Mouse (Mus musculus) forebrain, embryonic 15.5 days (tissue): Measurements from ENCODE around the gene Slc38a8. TPM values are rescaled to one million over a fixed set of nuclear protein-coding genes. Genes with fewer than 3 reads are reported as not detected.

Experiments
- ATAC-seq: fragments of 200-750 bp; cut with Nextera tagmentation; replicated peaks from 2 replicates; pipeline ENCODE4 v1.8.0; 2017; ENCODE audit warnings: mild to moderate bottlenecking, moderate TSS enrichment, moderate library complexity
- H3K27ac ChIP-seq: fragments of 300-500 bp; sonication (generic); replicated peaks from 2 replicates; pipeline ENCODE4 v1.5.1; 2015; ENCODE audit warnings: mild to moderate bottlenecking, inconsistent platforms
- H3K27me3 ChIP-seq: fragments of 300-500 bp; sonication (generic); 2 replicates; pipeline ENCODE4 v1.6.1; 2015; ENCODE audit warnings: inconsistent platforms
- H3K36me3 ChIP-seq: fragments of 300-500 bp; sonication (generic); 2 replicates; pipeline ENCODE4 v1.6.1; 2015; ENCODE audit warnings: mild to moderate bottlenecking, inconsistent platforms
- H3K4me1 ChIP-seq: fragments of 300-500 bp; sonication (generic); 2 replicates; pipeline ENCODE4 v1.6.1; 2015; ENCODE audit warnings: inconsistent platforms
- H3K4me2 ChIP-seq: fragments of 300-500 bp; sonication (generic); replicated peaks from 2 replicates; pipeline ENCODE4 v1.6.1; 2015; ENCODE audit warnings: mild to moderate bottlenecking, inconsistent platforms
- H3K4me3 ChIP-seq: fragments of 300-500 bp; sonication (generic); 2 replicates; pipeline ENCODE4 v1.5.1; 2015; ENCODE audit warnings: mild to moderate bottlenecking, inconsistent platforms
- H3K9ac ChIP-seq: fragments of 300-500 bp; sonication (generic); replicated peaks from 2 replicates; pipeline ENCODE4 v1.6.1; 2015; ENCODE audit warnings: mild to moderate bottlenecking, inconsistent platforms
- H3K9me3 ChIP-seq: fragments of 300-500 bp; sonication (generic); 2 replicates; pipeline ENCODE4 v1.6.1; 2016; ENCODE audit warnings: inconsistent platforms
- WGBS: fragments of 180-500 bp; shearing (Covaris S2); methylation state at CpG from one replicate; pipeline ENCODE4 v1.1.7; 2015; ENCODE audit warnings: mixed read lengths; 5-methylcytosine and 5-hydroxymethylcytosine counted together
- polyA plus RNA-seq: library from polyadenylated mRNA; unstranded; fragments of >200 nt; fragmentation: Nextera tagmentation; extraction: Ambion mirVana; gene quantifications from 2 replicates; pipeline ENCODE4 v1.2.1, GENCODE M21; 2015

The Slc38a8 gene
- polyA plus RNA-seq: not detected in 2 replicates

- H3K27ac ChIP-seq: no peak within 1 kb of the TSS
- H3K27me3 ChIP-seq: no peaks in the 10 kb centered on the region
- H3K4me3 ChIP-seq: no peak within 1 kb of the TSS
- H3K9me3 ChIP-seq: no peaks in the 10 kb centered on the region
- H3K9ac ChIP-seq: no peak within 1 kb of the TSS
- H3K36me3 ChIP-seq: no peaks in the 10 kb centered on the region
- H3K4me1 ChIP-seq: peaks cover 12% of the 10 kb centered on the region; the same call in 1 of the 2 replicates
- no peak for ATAC-seq
- 46% methylated on average over 5 of the region's 5 CpGs for WGBS
- H3K4me2 ChIP-seq: no peak within 1 kb of the TSS
Observed at GRCm38 (mm10) chr8:119501598-119501997, at the start of gene Slc38a8. Gene Slc38a8, minus strand, starts transcription at chr8:119501698.

- no peak for ATAC-seq
- Histone ChIP-seq H3K4me3 (no peak overlapping the region), H3K9me3 (no peaks in the 10 kb centered on the region), H3K36me3 (peaks cover 25% of the 10 kb centered on the region), H3K4me2 (no peak overlapping the region), H3K9ac (no peak overlapping the region), H3K27me3 (no peaks in the 10 kb centered on the region), H3K27ac (no peak overlapping the region), H3K4me1 (no peaks in the 10 kb centered on the region)
- 84% methylated on average over 7 of the region's 7 CpGs for WGBS
Observed at GRCm38 (mm10) chr8:119548560-119549113, 47.1 kb upstream of the Slc38a8 start.

- WGBS: 90% methylated on average over 18 of the region's 18 CpGs
- Histone ChIP-seq H3K9me3 (no peaks in the 10 kb centered on the region), H3K27me3 (no peaks in the 10 kb centered on the region), H3K36me3 (peaks cover 37% of the 10 kb centered on the region), H3K4me1 (no peaks in the 10 kb centered on the region), H3K9ac (no peak overlapping the region), H3K27ac (no peak overlapping the region), H3K4me2 (no peak overlapping the region), H3K4me3 (no peak overlapping the region)
- ATAC-seq: no peak
Observed at GRCm38 (mm10) chr8:119547019-119547691, 45.7 kb upstream of the Slc38a8 start.

GRCm38 (mm10) chr8:119545791-119546190 is 44.3 kb upstream of the Slc38a8 start:
- no peak for ATAC-seq
- Histone ChIP-seq H3K27me3 (no peaks in the 10 kb centered on the region), H3K4me3 (no peak overlapping the region), H3K4me2 (no peak overlapping the region), H3K27ac (no peak overlapping the region), H3K36me3 (peaks cover 51% of the 10 kb centered on the region), H3K9me3 (no peaks in the 10 kb centered on the region), H3K9ac (no peak overlapping the region), H3K4me1 (no peaks in the 10 kb centered on the region)
- 79% methylated on average over 6 of the region's 6 CpGs for WGBS

GRCm38 (mm10) chr8:119545180-119545579 is 43.7 kb upstream of the Slc38a8 start:
- Histone ChIP-seq H3K9me3 (no peaks in the 10 kb centered on the region), H3K27ac (no peak overlapping the region), H3K4me3 (no peak overlapping the region), H3K27me3 (no peaks in the 10 kb centered on the region), H3K9ac (no peak overlapping the region), H3K4me2 (no peak overlapping the region), H3K4me1 (no peaks in the 10 kb centered on the region), H3K36me3 (peaks cover 57% of the 10 kb centered on the region)
- no peak for ATAC-seq
- 77% methylated on average over 6 of the region's 6 CpGs for WGBS

- Histone ChIP-seq H3K27ac (no peak overlapping the region), H3K4me2 (no peak overlapping the region), H3K9ac (no peak overlapping the region), H3K9me3 (no peaks in the 10 kb centered on the region), H3K4me1 (no peaks in the 10 kb centered on the region), H3K27me3 (no peaks in the 10 kb centered on the region), H3K36me3 (peaks cover 63% of the 10 kb centered on the region), H3K4me3 (no peak overlapping the region)
- no peak for ATAC-seq
- 82% methylated on average over 3 of the region's 3 CpGs for WGBS
Observed at GRCm38 (mm10) chr8:119544606-119545005, 43.1 kb upstream of the Slc38a8 start.

GRCm38 (mm10) chr8:119531973-119532372 is 30.5 kb upstream of the Slc38a8 start:
- peaks cover 89% of the 10 kb centered on the region for H3K36me3 ChIP-seq
- no peak overlapping the region for H3K4me2 ChIP-seq
- H3K9ac ChIP-seq: no peak overlapping the region
- H3K9me3 ChIP-seq: no peaks in the 10 kb centered on the region
- WGBS: 91% methylated on average over 9 of the region's 9 CpGs
- no peak overlapping the region for H3K4me3 ChIP-seq
- H3K27me3 ChIP-seq: no peaks in the 10 kb centered on the region
- no peak for ATAC-seq
- no peak overlapping the region for H3K27ac ChIP-seq
- peaks cover 4% of the 10 kb centered on the region; the same call in 1 of the 2 replicates for H3K4me1 ChIP-seq

- H3K9ac ChIP-seq: no peak overlapping the region
- H3K27me3 ChIP-seq: no peaks in the 10 kb centered on the region
- H3K4me3 ChIP-seq: no peak overlapping the region
- 93% methylated on average over 3 of the region's 3 CpGs for WGBS
- peaks cover 86% of the 10 kb centered on the region for H3K36me3 ChIP-seq
- H3K4me2 ChIP-seq: no peak overlapping the region
- peaks cover 4% of the 10 kb centered on the region; the same call in 1 of the 2 replicates for H3K4me1 ChIP-seq
- no peak for ATAC-seq
- no peaks in the 10 kb centered on the region for H3K9me3 ChIP-seq
- no peak overlapping the region for H3K27ac ChIP-seq
Observed at GRCm38 (mm10) chr8:119531397-119531796, 29.9 kb upstream of the Slc38a8 start.

GRCm38 (mm10) chr8:119530937-119531336 is 29.4 kb upstream of the Slc38a8 start:
- H3K27me3 ChIP-seq: no peaks in the 10 kb centered on the region
- H3K4me2 ChIP-seq: no peak overlapping the region
- no peak overlapping the region for H3K4me3 ChIP-seq
- H3K9me3 ChIP-seq: no peaks in the 10 kb centered on the region
- H3K9ac ChIP-seq: no peak overlapping the region
- H3K27ac ChIP-seq: no peak overlapping the region
- peaks cover 82% of the 10 kb centered on the region for H3K36me3 ChIP-seq
- WGBS: 91% methylated on average over 6 of the region's 6 CpGs
- ATAC-seq: no peak
- peaks cover 4% of the 10 kb centered on the region; the same call in 1 of the 2 replicates for H3K4me1 ChIP-seq

GRCm38 (mm10) chr8:119528762-119529161 is 27.3 kb upstream of the Slc38a8 start:
- no peak for ATAC-seq
- peaks cover 82% of the 10 kb centered on the region for H3K36me3 ChIP-seq
- no peak overlapping the region for H3K9ac ChIP-seq
- H3K27me3 ChIP-seq: no peaks in the 10 kb centered on the region
- H3K4me1 ChIP-seq: no peaks in the 10 kb centered on the region
- no peak overlapping the region for H3K4me3 ChIP-seq
- no peaks in the 10 kb centered on the region for H3K9me3 ChIP-seq
- no peak overlapping the region for H3K4me2 ChIP-seq
- WGBS: 93% methylated on average over 7 of the region's 7 CpGs
- no peak overlapping the region for H3K27ac ChIP-seq

GRCm38 (mm10) chr8:119520102-119520501 is 18.6 kb upstream of the Slc38a8 start:
- Histone ChIP-seq H3K4me1 (no peaks in the 10 kb centered on the region), H3K27me3 (no peaks in the 10 kb centered on the region), H3K4me2 (no peak overlapping the region), H3K36me3 (peaks cover 88% of the 10 kb centered on the region), H3K4me3 (no peak overlapping the region), H3K27ac (no peak overlapping the region), H3K9ac (no peak overlapping the region), H3K9me3 (no peaks in the 10 kb centered on the region)
- no peak for ATAC-seq
- WGBS: 67% methylated on average over 7 of the region's 7 CpGs

- Histone ChIP-seq H3K4me2 (no peak overlapping the region), H3K36me3 (peaks cover 88% of the 10 kb centered on the region), H3K9me3 (no peaks in the 10 kb centered on the region), H3K27ac (no peak overlapping the region), H3K9ac (no peak overlapping the region), H3K27me3 (no peaks in the 10 kb centered on the region), H3K4me3 (no peak overlapping the region), H3K4me1 (no peaks in the 10 kb centered on the region)
- ATAC-seq: no peak
- WGBS: 45% methylated on average over 5 of the region's 5 CpGs
Observed at GRCm38 (mm10) chr8:119516674-119517073, 15.2 kb upstream of the Slc38a8 start.

GRCm38 (mm10) chr8:119515767-119516166 is 14.3 kb upstream of the Slc38a8 start:
- Histone ChIP-seq H3K36me3 (peaks cover 84% of the 10 kb centered on the region), H3K27ac (no peak overlapping the region), H3K4me2 (no peak overlapping the region), H3K27me3 (no peaks in the 10 kb centered on the region), H3K4me1 (no peaks in the 10 kb centered on the region), H3K9me3 (no peaks in the 10 kb centered on the region), H3K4me3 (no peak overlapping the region), H3K9ac (no peak overlapping the region)
- ATAC-seq: no peak
- 46% methylated on average over 3 of the region's 3 CpGs for WGBS
